Mouse (Mus musculus): Measurements from ENCODE around the gene Extl1. TPM values are rescaled to one million over a fixed set of nuclear protein-coding genes. Genes with fewer than 3 reads are reported as not detected.
A peak's percentile ranks its signal among the peaks of the same experiment; 100 is the strongest.

Extl1 gene
- polyA plus RNA-seq, 1 experiment from 2014 or later, result 0.66 TPM

GRCm38 (mm10) chr4:134401856-134402570 lies 18.4 kb upstream of the Extl1 start:
- H3K27me3 ChIP-seq (replicated peaks; ENCODE audit: low read depth, poor library complexity, severe bottlenecking), result 0 out of 2 replicates have a peak, but pooled peaks cover 12% of the 10 kb centered on the region
- peak overlapping the region; percentile 24; the same call in 1 of the 2 replicates for H3K27ac ChIP-seq (replicated peaks)
- H3K36me3 ChIP-seq (replicated peaks), result no peaks in the 10 kb centered on the region
- DNase-seq (ENCODE audit: low spot score), result peak; percentile 12
- H3K4me3 ChIP-seq, result peak overlapping the region; percentile 57
- peaks cover 42% of the 10 kb centered on the region for H3K4me1 ChIP-seq
- H3K9me3 ChIP-seq, result no peaks in the 10 kb centered on the region
- WGBS, result 68% methylated on average over 16 of the region's 16 CpGs

GRCm38 (mm10) chr4:134401181-134401661 lies 17.6 kb upstream of the Extl1 start:
- 8% methylated on average over 19 of the region's 19 CpGs for WGBS
- Histone ChIP-seq H3K27me3 (replicated peaks; ENCODE audit: low read depth, poor library complexity, severe bottlenecking) (0 out of 2 replicates have a peak, but pooled peaks cover 12% of the 10 kb centered on the region), H3K27ac (replicated peaks) (peak overlapping the region; percentile 74), H3K36me3 (replicated peaks) (no peaks in the 10 kb centered on the region), H3K9me3 (no peaks in the 10 kb centered on the region), H3K4me3 (peak overlapping the region; percentile 57), H3K4me1 (peaks cover 49% of the 10 kb centered on the region)
- DNase-seq (ENCODE audit: low spot score), result peak; percentile 82

- Histone ChIP-seq H3K27me3 (replicated peaks; ENCODE audit: low read depth, poor library complexity, severe bottlenecking) (0 out of 2 replicates have a peak, but pooled peaks cover 12% of the 10 kb centered on the region), H3K36me3 (replicated peaks) (no peaks in the 10 kb centered on the region), H3K4me1 (peaks cover 49% of the 10 kb centered on the region), H3K27ac (replicated peaks) (no peak overlapping the region), H3K4me3 (0 out of 2 replicates have a peak overlapping the region, but pooled peaks have one; percentile 57), H3K9me3 (no peaks in the 10 kb centered on the region)
- WGBS, result 37% methylated on average over 5 of the region's 5 CpGs
- DNase-seq (ENCODE audit: low spot score), result no peak
Measured at GRCm38 (mm10) chr4:134400206-134400605, 16.6 kb upstream of the Extl1 start.

GRCm38 (mm10) chr4:134397732-134398131 lies 14.1 kb upstream of the Extl1 start:
- no peak for DNase-seq (ENCODE audit: low spot score)
- no peak overlapping the region for H3K4me3 ChIP-seq
- H3K9me3 ChIP-seq, result no peaks in the 10 kb centered on the region
- H3K36me3 ChIP-seq (replicated peaks), result no peaks in the 10 kb centered on the region
- H3K4me1 ChIP-seq, result peaks cover 47% of the 10 kb centered on the region
- H3K27ac ChIP-seq (replicated peaks), result no peak overlapping the region
- H3K27me3 ChIP-seq (replicated peaks; ENCODE audit: low read depth, poor library complexity, severe bottlenecking), result 0 out of 2 replicates have a peak, but pooled peaks cover 8% of the 10 kb centered on the region
- WGBS, result 87% methylated on average over 9 of the region's 9 CpGs

- Histone ChIP-seq H3K27ac (replicated peaks) (peak overlapping the region; percentile 81), H3K27me3 (replicated peaks; ENCODE audit: low read depth, poor library complexity, severe bottlenecking) (0 out of 2 replicates have a peak, but pooled peaks cover 3% of the 10 kb centered on the region), H3K4me1 (peaks cover 48% of the 10 kb centered on the region), H3K36me3 (replicated peaks) (no peaks in the 10 kb centered on the region), H3K4me3 (peak overlapping the region; percentile 69), H3K9me3 (no peaks in the 10 kb centered on the region)
- WGBS, result 31% methylated on average over 7 of the region's 7 CpGs
- peak; percentile 20 for DNase-seq (ENCODE audit: low spot score)
Measured at GRCm38 (mm10) chr4:134397121-134397520, 13.5 kb upstream of the Extl1 start.

GRCm38 (mm10) chr4:134395977-134396825 lies 12.6 kb upstream of the Extl1 start, which contains the start of gene Pafah2:
Gene Pafah2 (plus strand): TSS chr4:134396320.
- H3K4me3 ChIP-seq, result peak within 1 kb of the TSS; percentile 69
- H3K27ac ChIP-seq (replicated peaks), result peak within 1 kb of the TSS; percentile 81
- DNase-seq (ENCODE audit: low spot score), result peak; percentile 92
- WGBS, result 2% methylated on average over 31 of the region's 31 CpGs
- H3K9me3 ChIP-seq, result peaks cover 4% of the 10 kb centered on the region; the same call in 1 of the 2 replicates
- no peaks in the 10 kb centered on the region for H3K36me3 ChIP-seq (replicated peaks)
- peaks cover 39% of the 10 kb centered on the region for H3K4me1 ChIP-seq
- no peaks in the 10 kb centered on the region for H3K27me3 ChIP-seq (replicated peaks; ENCODE audit: low read depth, poor library complexity, severe bottlenecking)

GRCm38 (mm10) chr4:134395142-134395541 lies 11.5 kb upstream of the Extl1 start:
- Histone ChIP-seq H3K9me3 (peaks cover 4% of the 10 kb centered on the region; the same call in 1 of the 2 replicates), H3K4me1 (peaks cover 28% of the 10 kb centered on the region), H3K27me3 (replicated peaks; ENCODE audit: low read depth, poor library complexity, severe bottlenecking) (no peaks in the 10 kb centered on the region), H3K27ac (replicated peaks) (0 out of 2 replicates have a peak overlapping the region, but pooled peaks have one; percentile 24), H3K4me3 (no peak overlapping the region), H3K36me3 (replicated peaks) (no peaks in the 10 kb centered on the region)
- WGBS, result 89% methylated on average over 7 of the region's 7 CpGs
- no peak for DNase-seq (ENCODE audit: low spot score)

- Histone ChIP-seq H3K27me3 (replicated peaks; ENCODE audit: low read depth, poor library complexity, severe bottlenecking) (no peaks in the 10 kb centered on the region), H3K4me1 (peaks cover 23% of the 10 kb centered on the region), H3K9me3 (peaks cover 4% of the 10 kb centered on the region; the same call in 1 of the 2 replicates), H3K36me3 (replicated peaks) (no peaks in the 10 kb centered on the region), H3K27ac (replicated peaks) (peak overlapping the region; percentile 59; the same call in 1 of the 2 replicates), H3K4me3 (no peak overlapping the region; the same call in 1 of the 2 replicates)
- DNase-seq (ENCODE audit: low spot score), result peak; percentile 52
- 26% methylated on average over 12 of the region's 12 CpGs for WGBS
Measured at GRCm38 (mm10) chr4:134393026-134393425, 9.4 kb upstream of the Extl1 start.

- no peak overlapping the region for H3K27ac ChIP-seq (replicated peaks)
- peaks cover 4% of the 10 kb centered on the region; the same call in 1 of the 2 replicates for H3K9me3 ChIP-seq
- no peaks in the 10 kb centered on the region for H3K27me3 ChIP-seq (replicated peaks; ENCODE audit: low read depth, poor library complexity, severe bottlenecking)
- 23% methylated on average over 8 of the region's 8 CpGs for WGBS
- no peaks in the 10 kb centered on the region for H3K36me3 ChIP-seq (replicated peaks)
- DNase-seq (ENCODE audit: low spot score), result no peak
- H3K4me3 ChIP-seq, result no peak overlapping the region
- peaks cover 22% of the 10 kb centered on the region for H3K4me1 ChIP-seq
Measured at GRCm38 (mm10) chr4:134392595-134392994, 8.9 kb upstream of the Extl1 start.

- Histone ChIP-seq H3K9me3 (peaks cover 4% of the 10 kb centered on the region; the same call in 1 of the 2 replicates), H3K27me3 (replicated peaks; ENCODE audit: low read depth, poor library complexity, severe bottlenecking) (no peaks in the 10 kb centered on the region), H3K36me3 (replicated peaks) (no peaks in the 10 kb centered on the region), H3K4me3 (no peak overlapping the region), H3K4me1 (peaks cover 12% of the 10 kb centered on the region), H3K27ac (replicated peaks) (no peak overlapping the region)
- WGBS, result 91% methylated on average over 1 of the region's 1 CpGs
- no peak for DNase-seq (ENCODE audit: low spot score)
Measured at GRCm38 (mm10) chr4:134391636-134392035, 8.0 kb upstream of the Extl1 start.

GRCm38 (mm10) chr4:134388397-134388796 lies 4.7 kb upstream of the Extl1 start:
- peak; percentile 78 for DNase-seq (ENCODE audit: low spot score)
- Histone ChIP-seq H3K9me3 (peaks cover 4% of the 10 kb centered on the region; the same call in 1 of the 2 replicates), H3K27me3 (replicated peaks; ENCODE audit: low read depth, poor library complexity, severe bottlenecking) (no peaks in the 10 kb centered on the region), H3K27ac (replicated peaks) (no peak overlapping the region), H3K4me3 (no peak overlapping the region), H3K36me3 (replicated peaks) (no peaks in the 10 kb centered on the region), H3K4me1 (peaks cover 9% of the 10 kb centered on the region)
- 17% methylated on average over 5 of the region's 5 CpGs for WGBS

- H3K4me3 ChIP-seq, result no peak overlapping the region
- DNase-seq (ENCODE audit: low spot score), result no peak
- WGBS, result 78% methylated on average over 6 of the region's 6 CpGs
Measured at GRCm38 (mm10) chr4:134387268-134387667, 3.6 kb upstream of the Extl1 start.

More at GRCm38 (mm10) chr4:134387268-134387667, 3.6 kb upstream of the Extl1 start:
- Histone ChIP-seq H3K4me1 (peaks cover 1% of the 10 kb centered on the region), H3K36me3 (replicated peaks) (no peaks in the 10 kb centered on the region), H3K9me3 (peaks cover 4% of the 10 kb centered on the region; the same call in 1 of the 2 replicates), H3K27me3 (replicated peaks; ENCODE audit: low read depth, poor library complexity, severe bottlenecking) (no peaks in the 10 kb centered on the region), H3K27ac (replicated peaks) (no peak overlapping the region)
